Mouse (Mus musculus): Measurements from ENCODE around the gene Fpr1. TPM values are rescaled to one million over a fixed set of nuclear protein-coding genes. Genes with fewer than 3 reads are reported as not detected.
"Not testable (repeated sequence)": the region's sequence is repeated elsewhere in the genome, so short reads cannot be mapped to it uniquely, and the experiment has no call there.

Fpr1 gene
- polyA plus RNA-seq, 1 experiment from 2014 or later, result not detected

- not testable (repeated sequence) for H3K4me3 ChIP-seq (ENCODE audit: low read depth, low read length); H3K9ac ChIP-seq (ENCODE audit: low read length); H3K27ac ChIP-seq (ENCODE audit: low read depth); ATAC-seq (replicated peaks; ENCODE audit: low FRiP score, low TSS enrichment, low read depth); H3K4me2 ChIP-seq (ENCODE audit: low read length); H3K27me3 ChIP-seq (replicated peaks; ENCODE audit: control insufficient read depth, insufficient read depth, low read length); DNase-seq (ENCODE audit: low spot score); H3K4me1 ChIP-seq (replicated peaks; ENCODE audit: control insufficient read depth, insufficient read depth, low read length); H3K9me3 ChIP-seq (ENCODE audit: control insufficient read depth, low read length)
- H3K36me3 ChIP-seq (ENCODE audit: control insufficient read depth, insufficient read depth, low read length), result peaks cover 30% of the 10 kb centered on the region
- 80% methylated on average over 3 of the region's 3 CpGs for WGBS
These were observed 39.1 kb downstream of the Fpr1 start for GRCm38 (mm10) chr17:17844606-17845005.

GRCm38 (mm10) chr17:17843534-17844261, 40.0 kb downstream of the Fpr1 start:
- DNase-seq (ENCODE audit: low spot score) (no peak), ATAC-seq (replicated peaks; ENCODE audit: low FRiP score, low TSS enrichment, low read depth) (peak; percentile 40; the same call in 1 of the 2 replicates)

GRCm38 (mm10) chr17:17840796-17841195, 42.9 kb downstream of the Fpr1 start:
- H3K27ac ChIP-seq (ENCODE audit: low read depth), result no peak overlapping the region
- no peaks in the 10 kb centered on the region for H3K9me3 ChIP-seq (ENCODE audit: control insufficient read depth, low read length)
- H3K4me3 ChIP-seq (ENCODE audit: low read depth, low read length), result no peak overlapping the region
- peaks cover 52% of the 10 kb centered on the region for H3K36me3 ChIP-seq (ENCODE audit: control insufficient read depth, insufficient read depth, low read length)
- no peak overlapping the region for H3K9ac ChIP-seq (ENCODE audit: low read length)
- no peaks in the 10 kb centered on the region for H3K27me3 ChIP-seq (replicated peaks; ENCODE audit: control insufficient read depth, insufficient read depth, low read length)
- no peak for DNase-seq (ENCODE audit: low spot score)
- H3K4me2 ChIP-seq (ENCODE audit: low read length), result no peak overlapping the region
- WGBS, result 90% methylated on average over 7 of the region's 7 CpGs
- peaks cover 25% of the 10 kb centered on the region for H3K4me1 ChIP-seq (replicated peaks; ENCODE audit: control insufficient read depth, insufficient read depth, low read length)
- no peak for ATAC-seq (replicated peaks; ENCODE audit: low FRiP score, low TSS enrichment, low read depth)

More at GRCm38 (mm10) chr17:17843534-17844261, 40.0 kb downstream of the Fpr1 start:
- Histone ChIP-seq H3K9ac (ENCODE audit: low read length) (no peak overlapping the region), H3K4me1 (replicated peaks; ENCODE audit: control insufficient read depth, insufficient read depth, low read length) (peaks cover 4% of the 10 kb centered on the region; the same call in 1 of the 2 replicates), H3K4me2 (ENCODE audit: low read length) (no peak overlapping the region), H3K4me3 (ENCODE audit: low read depth, low read length) (no peak overlapping the region), H3K27me3 (replicated peaks; ENCODE audit: control insufficient read depth, insufficient read depth, low read length) (no peaks in the 10 kb centered on the region), H3K27ac (ENCODE audit: low read depth) (no peak overlapping the region), H3K36me3 (ENCODE audit: control insufficient read depth, insufficient read depth, low read length) (peaks cover 39% of the 10 kb centered on the region), H3K9me3 (ENCODE audit: control insufficient read depth, low read length) (no peaks in the 10 kb centered on the region)
- WGBS, result 76% methylated on average over 27 of the region's 27 CpGs

GRCm38 (mm10) chr17:17839276-17839675, 44.5 kb downstream of the Fpr1 start:
- WGBS, result 94% methylated on average over 2 of the region's 2 CpGs
- ATAC-seq (replicated peaks; ENCODE audit: low FRiP score, low TSS enrichment, low read depth), result no peak

GRCm38 (mm10) chr17:17837919-17838701, 45.6 kb downstream of the Fpr1 start:
- WGBS, result under 1% methylated on average over 43 of the region's 43 CpGs
- no peaks in the 10 kb centered on the region for H3K9me3 ChIP-seq (ENCODE audit: control insufficient read depth, low read length)
- H3K36me3 ChIP-seq (ENCODE audit: control insufficient read depth, insufficient read depth, low read length), result peaks cover 70% of the 10 kb centered on the region
- peaks cover 48% of the 10 kb centered on the region for H3K4me1 ChIP-seq (replicated peaks; ENCODE audit: control insufficient read depth, insufficient read depth, low read length)
- ATAC-seq (replicated peaks; ENCODE audit: low FRiP score, low TSS enrichment, low read depth) (peak; percentile 97), DNase-seq (ENCODE audit: low spot score) (peak; percentile 96)
- H3K4me2 ChIP-seq (ENCODE audit: low read length), result peak overlapping the region; percentile 44
- peak overlapping the region; percentile 34 for H3K4me3 ChIP-seq (ENCODE audit: low read depth, low read length)
- H3K9ac ChIP-seq (ENCODE audit: low read length), result peak overlapping the region; percentile 52; the same call in 1 of the 2 replicates
- peak overlapping the region; percentile 75 for H3K27ac ChIP-seq (ENCODE audit: low read depth)
- no peaks in the 10 kb centered on the region for H3K27me3 ChIP-seq (replicated peaks; ENCODE audit: control insufficient read depth, insufficient read depth, low read length)

More at GRCm38 (mm10) chr17:17839276-17839675, 44.5 kb downstream of the Fpr1 start:
- H3K27ac ChIP-seq (ENCODE audit: low read depth), result no peak overlapping the region
- no peak for DNase-seq (ENCODE audit: low spot score)
- no peak overlapping the region for H3K4me3 ChIP-seq (ENCODE audit: low read depth, low read length)
- H3K9me3 ChIP-seq (ENCODE audit: control insufficient read depth, low read length), result no peaks in the 10 kb centered on the region
- H3K27me3 ChIP-seq (replicated peaks; ENCODE audit: control insufficient read depth, insufficient read depth, low read length), result no peaks in the 10 kb centered on the region
- H3K4me2 ChIP-seq (ENCODE audit: low read length), result 0 out of 2 replicates have a peak overlapping the region, but pooled peaks have one; percentile 44
- H3K4me1 ChIP-seq (replicated peaks; ENCODE audit: control insufficient read depth, insufficient read depth, low read length), result peaks cover 39% of the 10 kb centered on the region
- H3K9ac ChIP-seq (ENCODE audit: low read length), result no peak overlapping the region
- H3K36me3 ChIP-seq (ENCODE audit: control insufficient read depth, insufficient read depth, low read length), result peaks cover 60% of the 10 kb centered on the region

GRCm38 (mm10) chr17:17837426-17837825, 46.3 kb downstream of the Fpr1 start:
- WGBS, result 10% methylated on average over 13 of the region's 13 CpGs
- DNase-seq (ENCODE audit: low spot score) (peak; percentile 69), ATAC-seq (replicated peaks; ENCODE audit: low FRiP score, low TSS enrichment, low read depth) (no peak; the same call in 1 of the 2 replicates)
- Histone ChIP-seq H3K27ac (ENCODE audit: low read depth) (peak overlapping the region; percentile 75), H3K36me3 (ENCODE audit: control insufficient read depth, insufficient read depth, low read length) (peaks cover 73% of the 10 kb centered on the region), H3K9ac (ENCODE audit: low read length) (peak overlapping the region; percentile 0; the same call in 1 of the 2 replicates), H3K4me2 (ENCODE audit: low read length) (peak overlapping the region; percentile 44), H3K9me3 (ENCODE audit: control insufficient read depth, low read length) (no peaks in the 10 kb centered on the region), H3K4me3 (ENCODE audit: low read depth, low read length) (peak overlapping the region; percentile 34), H3K27me3 (replicated peaks; ENCODE audit: control insufficient read depth, insufficient read depth, low read length) (no peaks in the 10 kb centered on the region), H3K4me1 (replicated peaks; ENCODE audit: control insufficient read depth, insufficient read depth, low read length) (peaks cover 53% of the 10 kb centered on the region)

GRCm38 (mm10) chr17:17836101-17836500, 47.6 kb downstream of the Fpr1 start:
- Histone ChIP-seq H3K4me2 (ENCODE audit: low read length) (no peak overlapping the region), H3K9ac (ENCODE audit: low read length) (no peak overlapping the region), H3K9me3 (ENCODE audit: control insufficient read depth, low read length) (no peaks in the 10 kb centered on the region), H3K27me3 (replicated peaks; ENCODE audit: control insufficient read depth, insufficient read depth, low read length) (no peaks in the 10 kb centered on the region), H3K4me1 (replicated peaks; ENCODE audit: control insufficient read depth, insufficient read depth, low read length) (peaks cover 64% of the 10 kb centered on the region), H3K4me3 (ENCODE audit: low read depth, low read length) (no peak overlapping the region), H3K36me3 (ENCODE audit: control insufficient read depth, insufficient read depth, low read length) (peaks cover 74% of the 10 kb centered on the region), H3K27ac (ENCODE audit: low read depth) (no peak overlapping the region)
- ATAC-seq (replicated peaks; ENCODE audit: low FRiP score, low TSS enrichment, low read depth) (no peak), DNase-seq (ENCODE audit: low spot score) (no peak)
- 83% methylated on average over 5 of the region's 5 CpGs for WGBS

- Histone ChIP-seq H3K4me1 (replicated peaks; ENCODE audit: control insufficient read depth, insufficient read depth, low read length) (peaks cover 74% of the 10 kb centered on the region), H3K9me3 (ENCODE audit: control insufficient read depth, low read length) (no peaks in the 10 kb centered on the region), H3K4me3 (ENCODE audit: low read depth, low read length) (no peak overlapping the region), H3K4me2 (ENCODE audit: low read length) (peak overlapping the region; percentile 29), H3K36me3 (ENCODE audit: control insufficient read depth, insufficient read depth, low read length) (peaks cover 68% of the 10 kb centered on the region), H3K9ac (ENCODE audit: low read length) (no peak overlapping the region), H3K27me3 (replicated peaks; ENCODE audit: control insufficient read depth, insufficient read depth, low read length) (no peaks in the 10 kb centered on the region), H3K27ac (ENCODE audit: low read depth) (no peak overlapping the region)
- no peak for ATAC-seq (replicated peaks; ENCODE audit: low FRiP score, low TSS enrichment, low read depth)
- DNase-seq (ENCODE audit: low spot score), result no peak
- 4% methylated on average over 1 of the region's 1 CpGs for WGBS
These were observed 48.8 kb downstream of the Fpr1 start for GRCm38 (mm10) chr17:17834896-17835295.

Measured in intestine, embryonic 14.5 days (tissue).